Mouse (Mus musculus): ENCODE results near the gene Syn1.

GRCm38 (mm10) chrX:20924976-20925375 lies 4.2 kb upstream of the Syn1 start:
- TF ChIP-seq CTCF (IDR thresholded peaks at IDR 0.05; ENCODE audit: control insufficient read depth, insufficient read depth, insufficient replicate concordance, low read depth, low read length) (no peak), POLR2A (IDR thresholded peaks at IDR 0.05; ENCODE audit: control insufficient read depth, low read depth, low read length) (no peak)
